Mouse (Mus musculus) MEL (cell line): ENCODE results near the gene Iqcj. TPM values are rescaled to one million over a fixed set of nuclear protein-coding genes. Genes with fewer than 3 reads are reported as not detected.

Experiments
- DNase-seq: peaks from one replicate; pipeline ENCODE4 v3.0.0; 2011; ENCODE audit warnings: low read depth, low spot score
- H3K27ac ChIP-seq: 2 replicates; pipeline ENCODE4 v1.5.1; 2012; ENCODE audit warnings: low read depth, mild to moderate bottlenecking, control low read depth, low read length, moderate library complexity; ENCODE audit not compliant: control insufficient read depth
- H3K27me3 ChIP-seq, 2 experiments: fragments of 150-350 bp in 1 of 2; sonication (generic) in 1 of 2; 2 replicates each; pipeline ENCODE4 v1.6.1; 2012; ENCODE audit warnings: low read length in 2 of 2, mild to moderate bottlenecking in 2 of 2, improper control_type of control experiment in 1 of 2, moderate library complexity in 1 of 2; ENCODE audit not compliant: insufficient read depth in 2 of 2, control insufficient read depth in 1 of 2
- H3K36me3 ChIP-seq, 2 experiments: 2 replicates each; pipeline ENCODE4 v1.6.1; 2012 to 2014; ENCODE audit warnings: low read length in 2 of 2, improper control_type of control experiment in 1 of 2, inconsistent platforms in 1 of 2, mild to moderate bottlenecking in 1 of 2; ENCODE audit not compliant: insufficient read depth in 2 of 2, control insufficient read depth in 1 of 2
- H3K4me1 ChIP-seq, 2 experiments: fragments of 150-350 bp in 1 of 2; sonication (generic) in 1 of 2; 2 replicates each; pipeline ENCODE4 v1.6.1; 2012; ENCODE audit warnings: low read length in 2 of 2, improper control_type of control experiment in 1 of 2, mild to moderate bottlenecking in 1 of 2; ENCODE audit not compliant: insufficient read depth in 2 of 2, control insufficient read depth in 1 of 2
- H3K4me3 ChIP-seq, 2 experiments: fragments of 150-350 bp in 1 of 2; sonication (generic) in 1 of 2; 2 replicates each; pipeline ENCODE4 v1.5.1; 2012; ENCODE audit warnings: low read depth in 2 of 2, low read length in 2 of 2, mild to moderate bottlenecking in 2 of 2, moderate library complexity in 2 of 2, control low read depth in 1 of 2, improper control_type of control experiment in 1 of 2; ENCODE audit not compliant: control insufficient read depth in 1 of 2, insufficient read depth in 1 of 2
- H3K79me2 ChIP-seq: 2 replicates; pipeline ENCODE4 v1.6.1; 2012; ENCODE audit warnings: mild to moderate bottlenecking, low read length, moderate library complexity; ENCODE audit not compliant: control insufficient read depth, poor library complexity, insufficient read depth
- H3K9ac ChIP-seq: 2 replicates; pipeline ENCODE4 v1.6.1; 2012; ENCODE audit warnings: low read depth, mild to moderate bottlenecking, control low read depth, low read length, moderate library complexity; ENCODE audit not compliant: control insufficient read depth, poor library complexity, severe bottlenecking
- H3K9me3 ChIP-seq: fragments of 150-350 bp; sonication (generic); replicated peaks from 2 replicates; pipeline ENCODE4 v1.6.1; 2012; ENCODE audit warnings: mild to moderate bottlenecking, low read length, improper control_type of control experiment, moderate library complexity; ENCODE audit not compliant: insufficient read depth
- BHLHE40 ChIP-seq: IDR thresholded peaks from 2 replicates; pipeline ENCODE4 v1.6.1; 2012; ENCODE audit warnings: low read depth, mild to moderate bottlenecking, inconsistent platforms, low read length, improper control_type of control experiment, borderline replicate concordance
- CHD2 ChIP-seq: IDR thresholded peaks from 2 replicates; pipeline ENCODE4 v1.6.1; 2011; ENCODE audit warnings: low read length, improper control_type of control experiment
- EP300 ChIP-seq, 2 experiments: IDR thresholded peaks; 2 replicates each; pipeline ENCODE4 v1.6.1; 2011; ENCODE audit warnings: improper control_type of control experiment in 2 of 2, low read length in 2 of 2, low read depth in 1 of 2, mild to moderate bottlenecking in 1 of 2
- ETS1 ChIP-seq: IDR thresholded peaks from 2 replicates; pipeline ENCODE4 v1.6.1; 2012; ENCODE audit warnings: low read depth, mild to moderate bottlenecking, inconsistent platforms, low read length, improper control_type of control experiment, moderate library complexity
- GABPA ChIP-seq: IDR thresholded peaks from 2 replicates; pipeline ENCODE4 v1.6.1; 2012; ENCODE audit warnings: low read depth, mild to moderate bottlenecking, inconsistent platforms, low read length, improper control_type of control experiment, moderate library complexity
- HCFC1 ChIP-seq: IDR thresholded peaks from 2 replicates; pipeline ENCODE4 v1.6.1; 2012; ENCODE audit warnings: low read depth, mild to moderate bottlenecking, inconsistent platforms, low read length, improper control_type of control experiment, moderate library complexity
- MAFK ChIP-seq: IDR thresholded peaks from 2 replicates; pipeline ENCODE4 v1.6.1; 2011; ENCODE audit warnings: low read depth, mild to moderate bottlenecking, low read length, improper control_type of control experiment, borderline replicate concordance
- MEF2A ChIP-seq: IDR thresholded peaks from 2 replicates; pipeline ENCODE4 v1.6.1; 2014; ENCODE audit warnings: low read depth, mild to moderate bottlenecking, inconsistent platforms, low read length, improper control_type of control experiment; ENCODE audit not compliant: poor library complexity, insufficient replicate concordance, severe bottlenecking; ENCODE audit errors: extremely low read depth
- NELFE ChIP-seq: IDR thresholded peaks from 2 replicates; pipeline ENCODE4 v1.6.1; 2011; ENCODE audit warnings: low read depth, low read length, improper control_type of control experiment
- POLR2A ChIP-seq, 2 experiments: IDR thresholded peaks; 2 replicates each; pipeline ENCODE4 v1.6.1; 2011 to 2012; ENCODE audit warnings: low read length in 2 of 2, mild to moderate bottlenecking in 2 of 2, control low read depth in 1 of 2, improper control_type of control experiment in 1 of 2, low read depth in 1 of 2, moderate library complexity in 1 of 2; ENCODE audit not compliant: control insufficient read depth in 1 of 2, insufficient read depth in 1 of 2, poor library complexity in 1 of 2
- POLR2AphosphoS2 ChIP-seq: IDR thresholded peaks from 2 replicates; pipeline ENCODE4 v1.6.1; 2011; ENCODE audit warnings: low read length, improper control_type of control experiment
- RCOR1 ChIP-seq: IDR thresholded peaks from 2 replicates; pipeline ENCODE4 v1.6.1; 2012; ENCODE audit warnings: low read depth, mild to moderate bottlenecking, inconsistent platforms, low read length, improper control_type of control experiment
- SIN3A ChIP-seq: IDR thresholded peaks from 2 replicates; pipeline ENCODE4 v1.6.1; 2012; ENCODE audit warnings: low read length, improper control_type of control experiment, inconsistent platforms
- UBTF ChIP-seq: IDR thresholded peaks from 2 replicates; pipeline ENCODE4 v1.6.1; 2012; ENCODE audit warnings: low read depth, mild to moderate bottlenecking, inconsistent platforms, low read length, improper control_type of control experiment, moderate library complexity, borderline replicate concordance; ENCODE audit not compliant: insufficient read depth
- ZC3H11A ChIP-seq: IDR thresholded peaks from 2 replicates; pipeline ENCODE4 v1.6.1; 2012; ENCODE audit warnings: low read depth, mild to moderate bottlenecking, inconsistent platforms, low read length, improper control_type of control experiment
- ZMIZ1 ChIP-seq: IDR thresholded peaks from 2 replicates; pipeline ENCODE4 v1.6.1; 2012; ENCODE audit warnings: low read depth, mild to moderate bottlenecking, inconsistent platforms, low read length, improper control_type of control experiment, moderate library complexity
- polyA plus RNA-seq, 2 experiments: library from polyadenylated mRNA; stranded (reverse) in 1 of 2; unstranded in 1 of 2; fragments of >175 nt in 1 of 2; fragments of >200 nt in 1 of 2; gene quantifications; 2 replicates each; pipeline versions ENCODE4 v1.2.1 to v1.2.4; 2012; ENCODE audit warnings: low replicate concordance in 2 of 2, low read depth in 1 of 2; ENCODE audit not compliant: insufficient read length in 2 of 2, insufficient read depth in 1 of 2, missing spikeins in 1 of 2
- total RNA-seq: library from RNA; depleted of rRNA; stranded (reverse); fragments of 300-350 nt; gene quantifications from 2 replicates; pipeline ENCODE4 v1.2.3, GENCODE M21; 2012

Iqcj gene
- total and polyA plus RNA-seq, 3 experiments: not detected

DNA sequence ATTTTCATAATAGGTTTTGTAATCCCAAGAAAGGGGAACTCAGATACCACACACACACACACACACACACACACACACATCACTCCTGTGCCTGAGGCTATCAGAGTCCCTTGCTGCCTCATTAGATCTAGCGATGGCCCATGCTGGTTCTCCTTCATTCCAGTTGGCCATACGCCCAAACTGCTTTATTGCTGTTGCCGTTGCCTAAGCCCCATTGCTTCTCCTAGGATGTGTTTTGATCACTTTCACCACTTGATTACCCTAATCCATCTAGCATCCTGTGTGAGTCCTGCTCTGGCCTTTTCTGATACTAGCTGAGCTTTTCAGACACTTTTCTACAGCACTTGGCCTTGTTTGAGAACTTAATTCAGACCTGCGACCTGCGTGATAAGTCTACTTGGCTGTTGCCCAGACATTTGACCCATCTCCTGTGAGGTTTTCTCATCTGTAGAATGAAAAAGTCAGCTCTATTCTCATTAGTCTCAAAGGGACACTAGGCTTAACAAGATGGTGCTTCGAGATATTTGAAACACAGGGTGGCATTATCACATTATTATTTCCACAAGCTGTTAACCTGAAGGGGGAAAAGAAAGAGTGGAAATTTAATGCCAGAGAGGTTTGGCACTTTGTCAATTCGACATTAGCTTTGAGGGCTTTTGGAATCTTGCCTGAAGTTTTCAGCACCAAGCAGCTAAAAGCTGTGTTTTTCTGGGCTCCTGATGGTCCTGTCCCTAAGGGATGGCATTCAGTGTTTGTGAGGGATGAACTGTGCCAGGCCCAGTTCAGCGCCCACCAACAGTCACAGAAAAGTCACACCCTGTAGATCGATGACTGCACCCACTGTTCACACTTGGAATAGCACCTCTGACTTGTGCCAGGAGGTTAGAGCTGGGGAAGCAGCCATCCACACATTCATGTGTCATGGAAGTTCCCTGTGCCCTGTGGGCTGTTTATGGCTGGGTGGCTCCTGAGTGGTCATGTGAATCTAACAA is 179.7 kb downstream of the Iqcj start (continued):
- no peak for TF ChIP-seq ETS1
- no peak for TF ChIP-seq RCOR1

DNA sequence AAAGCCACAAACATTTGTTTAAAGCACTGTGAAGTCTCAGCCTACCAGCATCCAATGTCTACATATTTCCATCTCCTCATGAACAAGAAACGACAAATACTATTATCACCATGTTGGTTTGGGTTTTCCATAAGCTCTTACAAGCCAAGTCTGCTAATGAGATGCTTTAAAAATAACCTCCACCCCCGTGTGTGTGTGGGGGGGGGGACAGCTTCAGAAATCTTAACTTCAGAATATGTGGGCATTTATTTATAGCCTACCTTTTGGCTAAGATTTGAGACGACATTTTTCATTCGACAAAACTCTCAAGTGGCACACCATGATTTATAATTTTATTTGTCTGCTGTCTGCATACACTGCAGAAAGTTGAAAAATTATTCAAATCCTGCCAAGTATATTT is 185.4 kb downstream of the Iqcj start:
- H3K79me2 ChIP-seq: no peaks in the 10 kb centered on the region
- H3K27me3 ChIP-seq: no peaks in the 10 kb centered on the region
- no peak overlapping the region for H3K4me3 ChIP-seq
- H3K36me3 ChIP-seq: no peaks in the 10 kb centered on the region
- no peak overlapping the region for H3K9ac ChIP-seq
- no peak overlapping the region for H3K27ac ChIP-seq
- no peak for DNase-seq
- no peaks in the 10 kb centered on the region for H3K9me3 ChIP-seq
- TF ChIP-seq UBTF (no peak), CHD2 (no peak), ETS1 (no peak), MEF2A (no peak), HCFC1 (no peak), RCOR1 (no peak), GABPA (no peak), POLR2A (IDR thresholded peaks at IDR 0.05; ENCODE audit: control insufficient read depth in 1 of 2, insufficient read depth in 1 of 2, low read depth in 1 of 2, low read length in 2 of 2, poor library complexity in 1 of 2) (no peak), SIN3A (no peak), BHLHE40 (no peak), EP300 (IDR thresholded peaks at IDR 0.05; ENCODE audit: low read depth in 1 of 2, low read length in 2 of 2) (no peak), ZC3H11A (no peak), POLR2AphosphoS2 (no peak), NELFE (no peak)
- H3K4me1 ChIP-seq: no peaks in the 10 kb centered on the region

DNA sequence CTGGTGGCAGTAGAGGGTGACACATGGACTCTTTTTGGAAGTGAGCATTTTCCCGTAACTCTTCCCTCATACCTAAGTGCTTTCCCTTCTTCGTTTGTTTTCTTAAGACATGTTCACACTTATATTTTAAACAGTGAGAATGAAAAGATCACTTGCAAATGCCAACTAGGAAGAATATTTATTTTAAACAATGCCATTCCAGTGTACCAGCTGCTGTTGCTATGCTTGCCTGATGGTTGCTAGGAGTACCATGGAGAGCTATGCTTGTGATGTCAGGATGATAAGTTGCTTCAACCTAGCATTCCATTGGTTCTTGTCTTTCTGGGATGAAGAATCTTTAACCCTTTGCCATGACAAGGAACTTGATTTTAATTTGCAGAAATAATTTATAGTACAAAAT is 193.0 kb downstream of the Iqcj start:
- Histone ChIP-seq H3K27ac (no peak overlapping the region), H3K79me2 (no peaks in the 10 kb centered on the region), H3K4me1 (no peaks in the 10 kb centered on the region), H3K4me3 (no peak overlapping the region), H3K36me3 (no peaks in the 10 kb centered on the region), H3K9ac (no peak overlapping the region), H3K9me3 (no peaks in the 10 kb centered on the region), H3K27me3 (no peaks in the 10 kb centered on the region)
- DNase-seq: no peak
- TF ChIP-seq ZMIZ1 (no peak), MAFK (no peak)
